Mouse (Mus musculus) lung, postnatal 25 days (tissue): ENCODE measurements around the gene Ccdc116.

Experiments
- DNase-seq: peaks from one replicate; pipeline ENCODE4 v3.0.0; 2022; ENCODE audit warnings: low spot score

The Ccdc116 gene

DNA sequence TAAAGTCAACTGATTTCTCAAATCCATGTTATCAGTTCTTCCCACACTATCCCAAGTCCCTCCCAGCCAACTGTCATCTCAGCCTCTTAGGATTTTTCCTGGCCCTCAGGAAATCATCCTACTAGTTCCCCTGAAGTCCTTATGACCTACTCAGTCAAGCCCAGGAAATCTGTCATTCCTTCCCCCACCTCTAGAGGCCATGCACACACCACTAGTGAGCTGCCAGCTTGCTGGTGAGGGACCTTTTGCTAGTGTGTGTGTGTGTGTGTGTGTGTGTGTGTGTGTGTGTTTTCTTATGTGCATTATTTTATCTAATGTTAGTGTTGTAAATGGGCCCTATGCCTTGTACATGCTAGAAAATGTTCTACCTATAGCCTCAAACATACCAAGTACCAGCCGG is 19.7 kb downstream of the Ccdc116 start:
- peak; percentile 45 for DNase-seq

- peak; percentile 82 for DNase-seq
Observed at GRCm38 (mm10) chr16:17124871-17125520, 22.0 kb downstream of the Ccdc116 start, which contains the start of gene 2610318N02Rik. 2610318N02Rik (minus strand) TSS chr16:17125167.

DNA sequence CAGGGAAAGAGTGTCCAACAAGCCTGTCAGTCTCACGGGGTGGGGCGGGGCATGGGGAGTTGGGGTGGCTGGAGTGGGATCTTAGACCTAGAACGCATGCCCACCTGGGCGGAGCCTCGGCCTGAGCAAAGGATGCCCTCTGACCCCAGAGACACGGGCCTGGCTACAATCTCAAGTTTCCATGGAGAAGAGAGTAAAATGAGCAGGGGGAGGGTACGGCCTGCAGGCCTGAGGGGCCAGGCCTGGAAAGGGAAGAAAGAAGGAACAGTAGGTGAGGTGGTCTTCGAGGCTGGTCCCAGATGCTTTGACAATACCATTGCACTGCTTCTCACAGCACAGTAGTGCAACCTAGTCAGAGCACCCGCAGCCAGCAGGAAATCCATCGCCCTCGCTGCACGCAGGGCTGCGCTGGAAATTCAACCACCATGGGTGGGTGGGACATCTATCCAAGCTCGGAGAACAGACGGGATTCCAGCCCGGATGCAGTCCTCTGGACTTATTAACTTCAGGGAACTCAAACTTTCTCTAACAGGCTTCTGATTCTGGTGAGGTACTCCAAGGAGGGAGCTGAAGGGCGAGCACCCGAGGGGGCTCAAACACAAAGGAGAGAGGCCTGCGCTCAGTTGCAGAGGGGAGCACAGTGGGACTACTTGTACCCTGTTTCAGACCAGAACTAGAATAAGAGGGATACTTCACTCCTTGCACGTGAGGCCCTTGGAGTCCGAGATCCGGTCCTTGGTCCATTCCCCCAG is 22.7 kb downstream of the Ccdc116 start:
- DNase-seq: no peak

GRCm38 (mm10) chr16:17121569-17121968 is 25.5 kb downstream of the Ccdc116 start:
- no peak for DNase-seq

DNA sequence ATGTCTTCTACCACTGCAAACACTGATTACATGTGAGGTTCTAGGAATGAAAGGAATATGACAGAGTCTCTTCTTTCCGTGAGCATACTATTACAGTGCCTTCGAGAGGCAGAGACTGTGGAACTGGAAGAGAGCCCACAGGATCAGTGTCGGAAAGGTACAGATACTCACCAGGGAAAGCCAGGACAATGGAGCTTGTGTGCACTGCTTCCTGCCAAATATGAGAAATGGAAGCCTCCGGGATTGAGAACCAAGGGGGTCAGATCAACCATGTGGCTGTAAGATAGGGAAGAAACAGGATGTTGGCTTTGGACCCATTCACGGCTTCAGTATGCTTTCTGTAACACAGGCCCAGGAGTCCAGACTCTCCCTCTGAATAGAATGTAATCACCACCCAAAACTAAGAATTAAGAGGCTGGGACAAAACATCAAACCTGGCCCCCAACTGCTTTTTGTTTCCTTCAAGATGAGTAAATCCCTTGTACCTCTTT is 29.7 kb downstream of the Ccdc116 start:
- no peak for DNase-seq

- DNase-seq: peak; percentile 85
Observed at GRCm38 (mm10) chr16:17110771-17111743, 36.0 kb downstream of the Ccdc116 start, which contains the start of gene Ppil2. Ppil2 (minus strand) TSS chr16:17111257.

DNA sequence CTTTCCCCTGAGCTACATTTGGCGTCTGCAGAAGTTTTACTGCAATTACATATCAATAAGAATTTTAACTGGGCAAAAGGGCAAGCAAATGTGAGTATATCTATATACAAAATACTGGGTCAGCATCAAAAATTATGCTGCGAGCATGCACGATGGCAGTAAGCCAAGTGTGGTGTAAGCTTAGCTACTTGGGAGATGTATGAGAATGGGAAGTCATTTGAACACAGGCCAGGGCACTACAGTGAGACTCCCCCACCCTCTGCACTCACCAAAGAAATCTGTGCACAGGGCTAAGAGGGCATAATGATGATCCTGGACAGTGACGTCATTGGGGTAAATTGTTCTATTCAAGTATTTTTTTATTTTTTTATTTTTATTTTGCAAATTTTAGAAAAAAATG is 42.4 kb downstream of the Ccdc116 start:
- DNase-seq: no peak

DNA sequence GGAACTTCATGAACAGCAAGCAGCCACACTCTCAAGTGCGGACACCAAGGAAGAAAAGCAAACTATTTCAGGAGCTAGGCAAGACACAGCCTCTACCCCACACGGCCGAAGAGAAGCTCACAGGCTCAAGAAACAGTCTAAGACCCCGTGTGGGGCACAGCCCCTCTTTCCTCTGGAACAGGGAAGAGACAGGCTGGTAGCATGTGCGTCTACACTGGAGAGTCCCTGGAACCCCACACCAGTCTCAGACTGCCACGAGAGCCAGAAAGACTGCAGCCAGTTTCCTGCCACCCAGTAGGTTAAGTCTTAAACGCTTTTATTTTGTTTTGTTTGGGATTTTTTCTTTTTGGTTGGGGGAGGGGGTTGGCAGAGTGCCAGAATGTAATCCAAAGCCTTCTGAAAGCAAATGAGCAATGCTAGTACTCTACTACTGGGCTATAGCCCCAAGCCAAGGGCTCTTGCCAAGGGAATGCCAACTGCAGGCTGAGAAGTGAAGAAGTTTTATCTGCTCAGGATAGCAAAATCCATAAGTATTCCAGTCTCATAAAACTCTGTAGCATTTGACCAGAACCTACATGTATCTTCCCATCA is 44.3 kb downstream of the Ccdc116 start:
- DNase-seq: no peak

GRCm38 (mm10) chr16:17096938-17097337 is 50.1 kb downstream of the Ccdc116 start:
- DNase-seq: no peak
